9 mouse cellular contexts compared by ENCODE assay signal in genomic region chr8:120067936-120068668, GRCm38 (mm10). TPM values are rescaled to one million over a fixed set of nuclear protein-coding genes. Genes with fewer than 3 reads are reported as not detected.
DNase-seq lines count a peak whose midpoint lies in the region; ATAC-seq lines count a peak whose summit lies in the region.
"Had no signal": no experiment of that assay in that cellular context is flagged by ENCODE, and none has a peak within 500 bp of the region (broad histone marks: within the 10 kb centered on the region; RNA-seq: fewer than 3 reads in every experiment).

No protein-coding gene starts in this region.

- no peaks in the 10 kb centered on the region for H3K9me3 ChIP-seq in heart, embryonic 15.5 days (replicated peaks)
- H3K9me3 ChIP-seq in limb, embryonic 13.5 days, result no peaks in the 10 kb centered on the region
- no peaks in the 10 kb centered on the region for H3K9me3 ChIP-seq in forebrain, embryonic 13.5 days (replicated peaks)
- H3K9me3 ChIP-seq: hindbrain, embryonic 15.5 days had no signal

- peak; percentile 68 for DNase-seq in CD4-positive, CD25-positive, alpha-beta regulatory T cell, adult 2 months (ENCODE audit: low read depth, low spot score)
- peak; percentile 40 for DNase-seq in adrenal gland, postnatal 10 days
- DNase-seq in layer of hippocampus, adult 11-12 months (ENCODE audit: low spot score), result no peak
- no peak for DNase-seq in urinary bladder, postnatal 10 days (ENCODE audit: low spot score)

- no peak overlapping the region for H3K4me3 ChIP-seq in heart, embryonic 15.5 days
- H3K4me3 ChIP-seq in limb, embryonic 13.5 days, result no peak overlapping the region
- no peak overlapping the region for H3K4me3 ChIP-seq in forebrain, embryonic 13.5 days
- H3K4me3 ChIP-seq: hindbrain, embryonic 15.5 days had no signal

- 47% methylated on average over 19 of the region's 19 CpGs for WGBS in heart, embryonic 15.5 days
- WGBS in limb, embryonic 13.5 days, result 38% methylated on average over 19 of the region's 19 CpGs
- WGBS in forebrain, embryonic 13.5 days, result 61% methylated on average over 19 of the region's 19 CpGs

- no peak overlapping the region for H3K4me2 ChIP-seq in heart, embryonic 15.5 days
- H3K4me2 ChIP-seq in limb, embryonic 13.5 days (replicated peaks), result no peak overlapping the region
- H3K4me2 ChIP-seq in forebrain, embryonic 13.5 days, result no peak overlapping the region
- H3K4me2 ChIP-seq: hindbrain, embryonic 15.5 days had no signal

- H3K4me1 ChIP-seq in heart, embryonic 15.5 days (replicated peaks), result peaks cover 5% of the 10 kb centered on the region; the same call in 1 of the 2 replicates
- peaks cover 18% of the 10 kb centered on the region for H3K4me1 ChIP-seq in limb, embryonic 13.5 days
- H3K4me1 ChIP-seq in forebrain, embryonic 13.5 days, result no peaks in the 10 kb centered on the region
- H3K4me1 ChIP-seq: hindbrain, embryonic 15.5 days had no signal

- no peaks in the 10 kb centered on the region for H3K36me3 ChIP-seq in heart, embryonic 15.5 days
- no peaks in the 10 kb centered on the region for H3K36me3 ChIP-seq in limb, embryonic 13.5 days
- no peaks in the 10 kb centered on the region for H3K36me3 ChIP-seq in forebrain, embryonic 13.5 days (ENCODE audit: poor library complexity, severe bottlenecking)
- H3K36me3 ChIP-seq: hindbrain, embryonic 15.5 days had no signal

- H3K9ac ChIP-seq in heart, embryonic 15.5 days, result no peak overlapping the region
- H3K9ac ChIP-seq in limb, embryonic 13.5 days, result no peak overlapping the region
- H3K9ac ChIP-seq in forebrain, embryonic 13.5 days, result no peak overlapping the region
- H3K9ac ChIP-seq: hindbrain, embryonic 15.5 days had no signal

- no peak overlapping the region for H3K27ac ChIP-seq in heart, embryonic 15.5 days
- no peak overlapping the region for H3K27ac ChIP-seq in limb, embryonic 13.5 days
- H3K27ac ChIP-seq in forebrain, embryonic 13.5 days, result no peak overlapping the region
- H3K27ac ChIP-seq: hindbrain, embryonic 15.5 days had no signal

- H3K27me3 ChIP-seq in heart, embryonic 15.5 days, result peaks cover 15% of the 10 kb centered on the region
- no peaks in the 10 kb centered on the region for H3K27me3 ChIP-seq in limb, embryonic 13.5 days
- H3K27me3 ChIP-seq in forebrain, embryonic 13.5 days, result no peaks in the 10 kb centered on the region
- H3K27me3 ChIP-seq: hindbrain, embryonic 15.5 days had no signal

- ATAC-seq in heart, embryonic 15.5 days (replicated peaks; ENCODE audit: insufficient number of reproducible peaks, insufficient read depth, low FRiP score, low read depth), result peak; percentile 14; the same call in 1 of the 2 replicates
- ATAC-seq in limb, embryonic 13.5 days (ENCODE audit: low FRiP score, low read depth), result 0 out of 2 replicates have a peak, but pooled peaks have one; percentile 57
- no peak for ATAC-seq in forebrain, embryonic 13.5 days
- no peak for ATAC-seq in megakaryocyte progenitor cell, adult 5-6 weeks (replicated peaks; ENCODE audit: poor library complexity)

RNA-seq across cellular contexts. Expression of gene Zdhhc7, which starts 33.2 kb away (rescaled TPM):
- 10 to 100 TPM; 43.2 to 44.8 TPM for total RNA-seq in adrenal gland, postnatal 10 days (2021)
- 30.7 and 38.6 TPM in 2 replicates for polyA plus RNA-seq in heart, embryonic 15.5 days (2015; fragmentation: Nextera tagmentation; extraction: Ambion mirVana)
- polyA plus RNA-seq in limb, embryonic 13.5 days (2015; fragmentation: Nextera tagmentation; extraction: Ambion mirVana), result 31.6 and 32.8 TPM in 2 replicates
- polyA plus RNA-seq in forebrain, embryonic 13.5 days (2015; fragmentation: Nextera tagmentation; extraction: Ambion mirVana), result 23.4 and 30.6 TPM in 2 replicates
- total RNA-seq in megakaryocyte progenitor cell, adult 5-6 weeks (2015), result 10.5 and 11.1 TPM in 2 replicates
- 19.4 and 24.7 TPM in 2 replicates for total RNA-seq in megakaryocyte progenitor cell, adult 5-6 weeks (2017)

RNA-seq across cellular contexts. Expression of gene 6430548M08Rik, which starts 45.9 kb away (rescaled TPM):
- total RNA-seq in adrenal gland, postnatal 10 days (2021), result 10 to 100 TPM; 39.7 to 41.9 TPM
- polyA plus RNA-seq in heart, embryonic 15.5 days (2015; fragmentation: Nextera tagmentation; extraction: Ambion mirVana), result 6.6 and 8.3 TPM in 2 replicates
- 3.3 and 3.4 TPM in 2 replicates for polyA plus RNA-seq in limb, embryonic 13.5 days (2015; fragmentation: Nextera tagmentation; extraction: Ambion mirVana)
- 14.4 and 15.7 TPM in 2 replicates for polyA plus RNA-seq in forebrain, embryonic 13.5 days (2015; fragmentation: Nextera tagmentation; extraction: Ambion mirVana)
- total RNA-seq in megakaryocyte progenitor cell, adult 5-6 weeks (2015), result 1.8 and 3.5 TPM in 2 replicates
- total RNA-seq in megakaryocyte progenitor cell, adult 5-6 weeks (2017), result 4.5 and 4.6 TPM in 2 replicates

Comparison
In these comparisons a context has a peak if more than half of its experiments do, and no peak if none do; other contexts are left out.
1. DNase-seq: peak in CD4-positive, CD25-positive, alpha-beta regulatory T cell, adult 2 months (single experiment) and adrenal gland, postnatal 10 days (single experiment); none in layer of hippocampus, adult 11-12 months (single experiment) and urinary bladder, postnatal 10 days (single experiment).
2. ATAC-seq: peak in heart, embryonic 15.5 days (single experiment) and limb, embryonic 13.5 days (single experiment); none in forebrain, embryonic 13.5 days (single experiment) and megakaryocyte progenitor cell, adult 5-6 weeks (single experiment).